Mouse (Mus musculus): ENCODE results near the gene Ift57.

DNA sequence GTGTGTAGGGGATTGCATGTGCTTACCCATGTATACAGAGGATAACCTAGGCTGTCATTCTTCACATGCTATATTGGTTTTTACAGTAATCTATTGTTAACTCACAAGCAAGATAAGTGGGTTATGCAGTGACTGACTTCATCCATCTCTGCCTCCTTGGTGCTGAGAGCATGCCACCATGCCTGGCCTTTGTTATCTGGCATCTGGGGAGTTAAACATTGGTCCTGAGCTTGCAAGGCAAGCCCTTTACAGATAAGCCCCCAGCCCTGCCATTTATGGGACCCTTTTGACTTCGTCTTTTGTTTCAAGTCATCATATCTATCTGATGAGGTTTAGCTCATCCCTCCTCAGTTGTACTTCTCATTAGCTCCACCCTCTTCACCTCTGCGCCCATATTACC is 25.9 kb downstream of the Ift57 start:
- no peak for TF ChIP-seq CHD2 (IDR thresholded peaks at IDR 0.05; ENCODE audit: low read depth, low read length)
- no peak for TF ChIP-seq ZC3H11A (IDR thresholded peaks at IDR 0.05; ENCODE audit: borderline replicate concordance, low read depth, low read length)
